Mouse (Mus musculus) neutrophil, adult 5-6 weeks (primary cell): ENCODE results near the gene Kl. TPM values are rescaled to one million over a fixed set of nuclear protein-coding genes. Genes with fewer than 3 reads are reported as not detected.

Experiments
- ATAC-seq: fragments of 151-379, 151-347 bp; 2 replicates; pipeline ENCODE4 v1.8.0; 2017; ENCODE audit warnings: mild to moderate bottlenecking, moderate TSS enrichment; ENCODE audit not compliant: insufficient number of reproducible peaks, poor library complexity, low FRiP score, severe bottlenecking; ENCODE audit errors: extremely low read depth
- total RNA-seq: library from RNA; stranded (forward); fragments of 200-1000 nt; gene quantifications from 2 replicates; pipeline ENCODE4 v1.2.3, GENCODE M21; 2017

The Kl gene
- total RNA-seq, 1 experiment from 2014 or later: not detected

DNA sequence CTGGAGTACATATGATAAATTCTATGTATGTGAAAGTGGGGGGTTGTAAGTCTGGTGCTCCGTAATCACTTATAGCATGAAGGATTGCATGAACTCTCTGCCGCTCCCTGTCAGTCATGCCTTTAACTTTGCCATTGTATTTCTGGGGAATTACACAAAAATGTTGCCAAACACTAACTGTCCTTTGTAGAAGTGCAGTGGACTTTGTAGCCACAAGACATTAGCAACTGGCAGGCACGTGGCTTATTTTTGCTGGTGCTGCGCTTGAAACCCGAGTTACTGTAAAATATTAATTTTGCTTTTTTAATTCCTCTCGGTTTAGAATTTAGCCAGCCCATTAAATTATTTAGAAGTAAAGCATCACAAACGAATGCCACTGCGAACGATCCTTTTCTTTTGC is 2.4 kb downstream of the Kl start:
- no peak for ATAC-seq

DNA sequence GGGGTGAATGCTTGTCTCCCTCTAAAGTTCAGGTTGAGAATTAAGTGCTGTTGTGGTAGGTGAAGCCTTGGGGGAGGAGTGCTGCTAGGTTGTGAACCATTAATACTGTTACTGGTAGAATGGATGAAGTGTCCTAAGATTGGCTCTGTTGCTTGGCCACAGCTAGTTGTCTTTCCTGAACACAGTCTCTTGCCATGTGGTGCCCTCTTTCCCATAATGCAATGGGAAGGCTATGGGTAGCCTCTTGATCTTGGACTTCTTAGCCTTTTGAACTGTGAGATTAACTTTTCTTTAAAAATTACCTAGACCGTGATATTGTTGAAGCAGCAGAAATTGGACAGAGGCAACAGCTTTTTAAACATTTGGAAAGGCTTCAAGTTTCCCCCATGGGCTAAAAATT is 7.5 kb downstream of the Kl start:
- ATAC-seq: no peak

DNA sequence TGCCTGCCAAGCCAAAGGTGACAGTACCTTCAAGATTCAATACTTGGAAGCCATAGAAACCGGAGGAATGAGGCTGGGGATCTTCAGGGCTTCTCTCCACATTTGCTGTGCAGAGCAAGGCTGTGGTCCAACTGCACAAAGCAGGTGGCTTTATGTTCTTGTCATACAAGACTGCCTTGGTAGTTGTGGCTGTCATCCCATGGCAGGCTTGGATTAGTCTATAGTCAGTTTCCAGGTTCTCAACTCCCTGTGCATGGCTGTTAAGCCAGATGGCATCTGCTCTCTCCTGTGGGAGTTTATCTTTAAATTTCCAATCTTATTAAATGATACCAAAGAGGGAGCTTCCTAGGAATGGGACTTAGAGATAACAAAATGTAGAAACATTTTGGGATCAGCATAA is 9.2 kb downstream of the Kl start:
- ATAC-seq: no peak

DNA sequence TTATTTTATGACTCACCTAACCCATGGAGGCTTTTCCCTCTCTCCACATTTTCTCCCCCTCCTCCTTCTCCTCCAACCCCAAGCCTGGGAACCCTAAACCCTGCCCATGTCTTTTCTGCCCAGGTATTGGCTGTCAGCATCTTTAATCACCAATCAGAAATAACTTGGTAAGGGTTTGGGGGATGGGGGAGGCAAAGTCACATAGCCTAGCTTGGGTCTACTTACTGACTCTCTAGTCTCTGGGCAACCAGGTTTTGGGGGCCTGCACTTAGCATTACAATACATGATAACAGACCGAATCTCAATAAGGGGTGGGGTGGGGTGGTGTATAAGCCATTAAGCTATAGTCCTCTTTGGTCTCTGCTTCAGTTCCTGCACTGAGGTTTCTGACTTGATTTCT is 10.3 kb downstream of the Kl start:
- ATAC-seq: no peak

DNA sequence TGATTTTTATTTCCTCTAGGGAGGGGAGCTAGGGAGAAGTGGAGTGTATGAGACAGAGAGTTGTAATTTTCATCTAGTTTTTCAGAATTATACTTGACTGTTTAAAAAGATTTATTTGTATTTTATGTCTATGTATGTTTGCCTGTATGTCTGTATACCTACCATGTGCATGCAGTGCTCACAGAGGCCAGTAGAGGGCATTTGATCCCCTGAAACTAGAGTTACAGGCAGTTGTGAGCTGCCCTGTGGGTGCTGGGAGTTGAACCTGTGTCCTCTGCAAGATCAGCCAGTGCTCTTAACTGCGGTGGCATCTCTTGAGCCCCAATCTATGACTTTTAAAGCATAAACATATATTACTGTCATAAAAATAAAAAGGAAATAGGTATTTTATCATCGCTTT is 15.5 kb downstream of the Kl start:
- no peak for ATAC-seq

DNA sequence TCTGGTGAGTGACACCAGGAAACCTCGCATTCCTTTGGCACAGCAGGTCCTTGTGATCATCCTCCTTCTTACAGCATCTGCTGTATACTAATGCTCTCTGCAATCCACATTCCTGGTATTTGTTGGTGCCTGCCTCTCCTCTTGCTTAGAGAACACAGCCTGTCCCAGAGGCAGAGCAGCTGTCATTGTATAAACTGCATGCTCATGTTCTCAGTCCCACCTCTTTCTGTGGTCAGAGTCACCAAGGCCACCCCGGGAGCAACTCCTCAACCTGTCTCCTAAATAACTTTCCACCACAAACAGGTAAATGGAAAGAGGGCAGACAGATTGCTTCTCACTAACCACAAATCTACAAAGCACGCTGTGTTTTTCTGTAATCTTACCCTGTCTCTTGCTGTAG is 18.1 kb downstream of the Kl start:
- ATAC-seq: no peak

DNA sequence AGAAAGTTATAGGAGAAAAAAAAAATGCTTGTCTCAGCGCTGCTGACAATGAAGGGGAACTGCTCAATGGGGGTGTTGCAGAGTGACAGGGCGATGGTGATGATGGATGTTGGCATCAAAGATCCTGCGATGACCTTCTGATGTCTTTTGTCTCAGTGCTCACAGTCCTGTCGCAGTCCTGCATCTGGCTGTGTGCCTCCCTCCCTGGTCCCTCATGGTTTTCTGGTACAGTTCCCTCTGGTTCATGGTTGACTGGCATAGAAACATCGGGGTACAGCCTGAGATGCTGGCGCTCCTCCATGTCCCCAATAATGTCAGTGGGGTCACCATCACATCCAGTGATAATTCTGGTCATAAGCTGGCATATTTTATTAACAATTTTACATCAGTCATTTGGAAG is 18.7 kb downstream of the Kl start:
- ATAC-seq: no peak

DNA sequence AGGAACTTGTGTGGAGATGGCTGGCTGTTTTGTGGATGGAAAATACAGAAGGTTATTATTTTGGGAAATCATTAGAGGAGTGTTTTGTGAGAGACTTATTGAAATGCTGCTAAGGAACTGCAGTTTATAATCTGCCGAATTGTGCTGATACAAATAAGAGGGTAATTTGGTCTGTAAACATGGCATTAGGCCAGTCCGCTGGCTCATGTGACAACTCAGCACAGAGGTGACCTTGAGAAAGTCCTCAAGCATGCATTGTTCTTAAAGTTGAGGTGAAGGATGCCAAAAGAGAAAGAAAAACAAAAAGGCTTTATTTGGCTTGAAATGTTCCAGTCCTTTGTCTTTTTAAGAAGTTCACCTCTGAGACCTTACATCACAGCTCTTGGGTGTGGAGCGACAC is 21.8 kb downstream of the Kl start:
- ATAC-seq: no peak

DNA sequence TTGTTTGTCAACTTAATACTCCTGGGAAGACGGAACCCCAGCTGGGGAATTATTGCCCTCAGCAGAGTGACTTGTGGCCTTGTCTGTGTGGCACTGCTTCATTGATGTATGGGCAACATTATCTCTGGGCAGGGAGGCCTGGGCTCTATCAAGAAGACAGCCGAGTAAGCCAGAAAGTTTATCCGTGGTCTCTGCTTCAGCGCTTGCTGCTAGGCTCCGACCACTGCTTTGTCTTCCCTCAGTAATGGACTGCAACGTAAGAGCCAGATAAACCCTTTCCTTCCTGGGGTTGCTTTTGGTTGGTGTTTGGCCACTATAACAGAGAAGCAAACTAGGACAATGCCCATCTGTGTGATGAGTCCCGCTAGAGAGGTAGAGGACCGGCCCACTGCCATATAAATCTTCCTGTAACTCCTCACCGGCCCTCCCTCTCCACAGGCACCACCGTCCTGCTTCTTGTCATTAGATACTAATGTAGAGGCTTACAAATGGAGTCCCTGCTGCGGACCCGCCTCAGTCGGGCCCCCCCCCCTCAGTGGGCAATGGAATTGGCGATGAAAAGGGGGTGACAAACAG is 25.1 kb downstream of the Kl start:
- ATAC-seq: no peak

DNA sequence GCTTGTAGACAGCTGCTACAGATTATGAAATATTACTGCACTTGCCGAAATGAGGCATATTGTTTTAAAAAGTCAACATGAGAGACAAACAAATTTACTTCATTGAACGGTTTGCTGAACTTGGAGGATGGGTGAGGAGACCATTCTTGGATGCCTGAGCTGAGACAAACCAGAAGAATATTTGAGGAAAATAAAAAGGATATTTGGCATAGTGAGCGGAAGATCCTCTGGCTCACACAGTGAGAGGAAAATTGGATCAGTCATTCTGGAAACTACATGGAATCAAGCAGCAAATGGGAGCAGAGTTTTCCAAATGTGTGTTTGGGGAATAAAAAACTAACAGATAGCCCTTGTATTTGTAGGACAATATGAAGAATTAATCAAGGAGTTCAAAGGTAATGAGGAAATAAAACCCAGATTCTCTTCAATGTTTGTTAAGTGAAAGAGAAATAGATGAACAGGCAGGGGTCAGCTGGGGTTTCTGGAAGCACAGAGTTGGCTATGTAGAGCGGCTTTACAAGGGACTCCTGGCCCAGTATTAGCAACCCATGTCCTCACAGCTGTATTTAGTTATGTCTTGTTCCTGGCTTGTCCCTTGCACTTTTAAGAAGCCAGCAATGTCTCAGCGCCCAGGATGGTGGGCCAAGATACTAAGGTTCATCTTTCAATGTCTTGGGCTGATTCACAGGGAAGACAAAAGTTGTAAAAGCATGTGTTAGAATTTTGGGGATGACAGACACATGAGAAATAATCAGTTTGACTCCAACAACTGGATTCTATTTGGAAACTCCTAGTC is 27.1 kb downstream of the Kl start:
- no peak for ATAC-seq

DNA sequence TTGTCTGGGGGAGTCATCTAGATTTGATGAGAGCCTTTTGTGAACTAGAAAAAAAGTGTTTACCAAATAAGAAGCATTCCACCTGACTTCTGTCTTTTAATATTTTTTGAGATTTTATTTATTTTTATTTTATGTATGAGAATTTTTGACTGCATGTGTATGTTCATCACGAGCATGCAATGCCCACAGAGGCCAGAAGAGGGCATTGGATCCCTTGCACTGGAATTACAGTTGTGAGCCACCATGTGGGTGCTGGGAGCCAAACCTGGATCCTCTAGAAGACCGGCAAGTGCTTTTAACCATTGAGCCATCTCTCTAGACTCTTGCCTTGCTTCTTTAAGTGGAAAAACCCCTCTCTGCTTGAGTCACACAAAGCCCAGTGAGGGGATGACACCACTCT is 29.7 kb downstream of the Kl start:
- no peak for ATAC-seq

DNA sequence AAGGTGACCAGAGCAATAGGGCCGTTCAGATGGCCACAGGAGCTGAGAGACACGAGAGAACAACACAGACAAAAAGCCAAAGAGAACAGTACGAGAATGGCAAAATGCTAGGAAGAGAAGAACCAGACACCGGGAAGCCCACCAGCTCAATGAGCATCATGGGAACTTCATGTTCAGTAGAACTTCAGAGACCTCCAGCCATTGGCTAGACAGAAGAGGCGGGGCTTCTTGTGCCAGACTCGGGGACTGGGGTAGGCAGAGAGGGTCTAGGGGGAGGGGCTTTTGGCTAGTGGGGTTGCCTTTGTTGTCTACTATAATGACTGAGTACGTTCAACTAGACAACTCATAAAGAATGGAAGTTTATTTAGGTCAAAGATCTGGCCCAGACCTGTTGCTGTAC is 41.7 kb downstream of the Kl start:
- no peak for ATAC-seq

DNA sequence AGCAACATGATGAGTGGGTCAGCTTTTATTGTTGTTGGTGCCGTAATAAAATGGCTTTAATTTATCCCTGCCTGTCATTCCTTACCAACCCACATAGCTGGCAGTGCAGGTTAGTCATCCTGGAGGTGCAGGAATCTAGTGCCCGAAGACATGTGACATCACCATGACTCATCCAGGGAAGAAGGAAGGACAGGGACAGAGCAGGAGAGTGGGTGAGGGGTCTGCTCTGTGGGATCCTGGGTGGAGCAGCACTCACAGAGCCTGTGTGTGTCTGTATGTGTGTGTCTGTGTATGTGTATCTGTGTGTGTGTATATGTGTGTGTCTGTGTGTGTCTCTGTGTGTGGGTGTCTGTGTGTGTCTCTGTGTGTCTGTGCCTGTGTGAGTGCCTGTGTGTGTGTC is 44.2 kb downstream of the Kl start:
- ATAC-seq: no peak

DNA sequence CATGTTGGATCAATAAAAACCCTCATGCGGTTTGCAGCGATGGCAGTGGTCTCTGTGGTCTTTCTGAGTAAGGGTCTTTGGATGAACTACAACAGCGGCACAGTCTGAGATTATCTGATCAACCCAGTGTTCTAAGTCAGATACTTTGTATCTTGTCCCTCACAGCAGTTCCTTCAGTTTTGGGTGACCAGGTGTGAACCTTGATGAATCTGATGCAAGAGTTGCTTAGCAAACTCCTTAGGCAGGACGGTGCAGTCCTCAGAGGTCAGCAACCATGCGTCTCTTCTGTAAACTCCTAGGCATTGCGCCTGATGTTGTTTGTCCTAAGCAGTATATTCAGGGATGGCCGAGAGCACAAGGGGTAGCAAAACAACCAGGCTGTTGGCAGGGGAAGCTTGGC is 48.7 kb downstream of the Kl start:
- ATAC-seq: no peak

DNA sequence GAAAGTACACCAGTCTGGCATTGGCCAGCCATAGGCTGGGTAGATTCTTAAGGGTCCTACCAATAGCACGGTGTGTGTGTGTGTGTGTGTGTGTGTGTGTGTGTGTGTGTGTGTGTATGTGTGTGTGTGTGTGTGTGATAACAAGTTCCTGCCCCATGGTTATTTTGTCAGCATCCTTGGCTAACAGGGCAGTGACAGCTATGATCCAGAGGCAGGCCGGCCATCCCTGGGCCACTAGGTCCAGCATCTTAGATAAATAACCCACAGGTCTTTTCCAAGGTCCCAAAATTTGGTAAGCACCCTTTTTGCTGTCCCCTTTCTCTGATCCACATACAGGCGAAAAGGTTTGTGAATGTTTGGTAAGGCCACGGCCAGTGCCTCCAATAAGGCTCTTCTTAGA is 49.6 kb downstream of the Kl start:
- ATAC-seq: no peak

DNA sequence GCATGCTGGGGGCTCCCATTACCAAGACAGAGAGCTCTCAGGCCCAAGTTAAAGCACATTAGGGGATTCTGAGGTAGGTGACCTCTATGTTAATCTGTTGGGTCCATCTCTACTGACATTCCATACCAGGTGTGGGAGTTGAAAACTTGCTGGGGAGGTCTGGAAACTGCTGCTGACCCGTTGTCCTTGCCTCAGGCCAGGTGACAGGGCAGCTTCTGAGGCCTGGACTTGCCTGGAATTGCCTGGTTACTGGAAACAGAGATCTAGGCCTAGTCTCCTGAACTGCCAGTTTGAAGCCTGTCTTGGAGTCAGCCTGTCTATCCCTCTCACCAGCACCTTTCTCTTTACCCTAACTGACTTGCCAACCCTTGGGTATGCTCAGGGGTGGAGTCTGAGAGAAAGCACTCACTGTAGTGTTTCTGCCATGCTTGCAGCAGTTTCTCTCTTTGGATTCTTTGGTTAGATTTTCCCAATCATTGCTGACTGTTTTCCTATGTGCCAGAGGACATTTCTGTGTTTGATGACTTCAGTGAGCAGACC is 51.9 kb downstream of the Kl start:
- no peak for ATAC-seq

DNA sequence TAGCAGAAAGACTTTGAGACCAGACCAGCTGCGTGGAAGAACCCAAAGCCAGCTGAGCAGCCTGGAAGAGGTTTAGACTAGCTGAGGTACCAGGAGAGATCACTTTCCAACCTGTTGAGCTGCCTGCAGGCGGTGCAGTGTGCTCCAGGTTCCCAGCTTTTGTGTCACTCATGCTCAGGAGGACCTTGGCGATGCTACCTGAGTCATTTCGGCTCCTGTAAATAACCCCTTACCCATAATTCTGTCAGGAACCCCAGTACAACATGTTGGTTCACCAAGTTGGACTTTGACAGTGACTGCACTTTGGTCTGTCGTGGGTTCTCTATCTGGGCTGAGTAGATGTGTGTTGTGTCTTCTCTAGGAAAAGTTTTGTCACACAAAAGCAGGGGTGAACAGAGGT is 66.0 kb downstream of the Kl start:
- no peak for ATAC-seq

DNA sequence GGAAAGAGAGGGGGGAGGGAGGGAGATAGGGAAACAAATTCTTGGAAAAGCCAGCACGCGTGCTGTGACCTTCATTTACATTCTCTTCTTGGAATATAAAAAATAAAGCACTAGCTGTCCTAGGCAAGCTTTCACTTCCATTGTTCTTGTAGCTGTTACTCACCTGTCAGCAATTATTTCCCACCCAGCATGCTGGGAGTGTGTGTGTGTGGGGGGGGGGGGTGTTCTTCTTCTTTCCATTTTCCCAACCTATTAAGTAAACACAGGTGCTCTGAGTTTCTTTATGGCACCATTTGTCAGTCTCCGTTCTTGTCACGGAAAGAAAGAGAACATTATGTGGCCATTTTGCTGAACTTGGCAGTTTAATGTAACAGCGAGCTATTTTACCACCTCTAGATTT is 66.6 kb downstream of the Kl start:
- no peak for ATAC-seq

DNA sequence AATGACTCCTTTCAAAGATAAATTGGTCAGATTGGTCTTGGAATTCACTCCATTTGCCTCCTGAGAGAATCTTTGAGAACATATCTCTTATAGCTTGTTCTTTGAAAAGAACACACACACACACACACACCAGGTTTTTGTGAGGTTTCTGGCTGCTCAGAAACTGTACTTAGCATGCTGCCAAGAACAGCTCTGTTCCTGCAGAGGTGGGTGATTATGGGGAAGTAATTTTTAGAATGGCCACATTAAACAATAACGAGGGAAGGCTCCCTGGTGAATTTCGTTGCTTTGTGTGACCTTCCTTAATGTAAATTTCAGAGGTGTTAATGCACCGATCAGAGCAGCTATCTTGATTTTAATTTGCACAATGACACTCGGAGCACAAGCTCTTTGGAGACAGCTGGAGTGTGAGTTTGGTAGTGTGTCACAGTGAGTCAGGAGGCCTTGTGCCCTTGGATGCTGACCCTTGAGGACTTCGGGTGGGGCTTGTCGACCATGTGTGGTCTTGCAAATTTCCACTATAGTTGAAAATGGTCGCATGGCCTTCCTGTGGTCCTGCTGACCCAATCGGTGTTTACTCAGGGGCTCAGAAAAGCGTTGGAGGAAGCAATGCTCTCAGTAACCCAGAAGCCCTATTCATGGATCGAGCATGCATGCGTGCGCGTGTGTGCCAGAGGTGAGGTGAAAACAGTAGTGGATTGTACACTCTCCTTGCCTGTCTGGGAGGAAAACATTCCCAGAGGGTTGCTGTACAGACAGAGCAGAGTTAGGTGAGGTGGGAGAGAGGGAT is 67.8 kb downstream of the Kl start:
- no peak for ATAC-seq

DNA sequence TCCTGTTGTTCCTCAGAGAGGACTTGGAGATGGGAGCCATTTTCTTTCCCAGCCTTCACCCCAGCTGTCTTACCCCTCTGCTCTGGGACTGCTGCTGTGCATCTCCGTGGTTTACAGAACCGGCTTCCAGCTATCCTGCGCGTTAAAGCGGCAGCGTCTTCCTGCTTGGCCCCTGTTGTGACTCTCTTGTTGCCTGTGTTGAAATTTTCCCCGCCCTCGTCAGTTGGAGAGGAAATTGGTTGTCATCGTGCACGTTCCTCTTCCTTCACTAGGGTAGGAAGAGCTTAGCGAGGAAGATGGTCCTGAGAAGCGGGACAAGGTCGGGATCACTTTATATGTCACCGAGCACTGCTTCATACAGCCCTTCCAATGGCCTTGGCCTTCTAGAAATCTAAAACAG is 68.4 kb downstream of the Kl start:
- ATAC-seq: no peak
